8 mouse cellular contexts compared by ENCODE assay signal in the genomic region with DNA sequence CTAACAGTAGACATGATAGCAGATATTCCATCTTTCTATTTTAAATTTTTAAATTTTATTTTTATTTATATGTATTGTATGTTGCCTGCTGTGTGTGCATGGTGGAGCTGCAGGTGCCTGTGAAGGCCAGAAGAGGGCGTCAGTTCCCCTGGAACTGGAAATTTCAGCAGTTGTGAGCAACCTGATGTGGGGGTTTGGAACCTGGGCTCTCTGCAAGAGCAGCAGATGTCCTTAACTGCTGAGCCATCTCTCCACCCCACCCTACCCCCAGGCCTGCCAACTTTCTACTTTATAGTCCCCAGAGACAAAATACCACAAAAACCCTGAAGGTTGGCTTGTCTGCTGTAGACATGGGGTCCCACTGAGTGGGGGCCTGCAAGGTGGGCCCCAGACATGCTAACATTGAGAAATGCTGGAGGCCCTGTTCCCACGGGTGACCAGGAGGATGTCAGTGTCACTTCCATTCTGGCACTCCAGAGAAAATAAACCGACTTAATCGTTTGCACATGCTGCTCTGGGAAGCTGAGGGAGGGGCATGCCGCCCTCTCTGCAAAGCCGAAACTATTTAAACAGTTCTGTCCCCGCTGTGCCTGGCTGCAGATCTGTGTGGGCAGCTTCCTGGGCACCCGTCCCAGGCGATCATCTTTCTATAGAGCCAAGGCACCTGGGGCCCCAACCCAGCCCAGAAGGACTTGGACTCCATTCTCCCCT. TPM values are rescaled to one million over a fixed set of nuclear protein-coding genes. Genes with fewer than 3 reads are reported as not detected.
DNase-seq lines count a peak whose midpoint lies in the region; ATAC-seq lines count a peak whose summit lies in the region.

No protein-coding gene starts in this region.

- H3K9me3 ChIP-seq in embryonic facial prominence, embryonic 10.5 days = 0 out of 2 replicates have a peak, but pooled peaks cover 2% of the 10 kb centered on the region
- H3K9me3 ChIP-seq in limb, embryonic 13.5 days = peaks cover 5% of the 10 kb centered on the region; the same call in 1 of the 2 replicates

- DNase-seq in ovary, postnatal 36 days (ENCODE audit: low spot score) = peak; percentile 47
- DNase-seq in ovary, postnatal 14 days (ENCODE audit: low spot score) = no peak
- peak; percentile 79 for DNase-seq in embryonic facial prominence, embryonic 10.5 days (ENCODE audit: low spot score)
- peak; percentile 37 for DNase-seq in gonadal fat pad, adult 2 months (ENCODE audit: low read depth)
- no peak for DNase-seq in adrenal gland, adult 8-10 months
- DNase-seq in thymus, adult 18-20 months = no peak

- 29% methylated on average over 9 of the region's 9 CpGs for WGBS in embryonic facial prominence, embryonic 10.5 days
- 15% methylated on average over 9 of the region's 9 CpGs for WGBS in limb, embryonic 13.5 days

- H3K4me1 ChIP-seq in embryonic facial prominence, embryonic 10.5 days = peaks cover 24% of the 10 kb centered on the region
- peaks cover 13% of the 10 kb centered on the region for H3K4me1 ChIP-seq in limb, embryonic 13.5 days

- ATAC-seq in limb, embryonic 13.5 days (ENCODE audit: low FRiP score, low read depth) = peak; percentile 70
- ATAC-seq in erythroid progenitor cell, adult 5-6 weeks (replicated peaks; ENCODE audit: low FRiP score, poor library complexity, severe bottlenecking) = no peak

- H3K27ac ChIP-seq in embryonic facial prominence, embryonic 10.5 days (replicated peaks) = peak overlapping the region; percentile 84
- H3K27ac ChIP-seq in limb, embryonic 13.5 days = peak overlapping the region; percentile 83

- no peaks in the 10 kb centered on the region for H3K27me3 ChIP-seq in embryonic facial prominence, embryonic 10.5 days (replicated peaks; ENCODE audit: low read depth, poor library complexity, severe bottlenecking)
- no peaks in the 10 kb centered on the region for H3K27me3 ChIP-seq in limb, embryonic 13.5 days

- peak overlapping the region; percentile 21 for H3K4me2 ChIP-seq in limb, embryonic 13.5 days (replicated peaks)

- peaks cover 51% of the 10 kb centered on the region for H3K36me3 ChIP-seq in embryonic facial prominence, embryonic 10.5 days (replicated peaks)
- H3K36me3 ChIP-seq in limb, embryonic 13.5 days = peaks cover 43% of the 10 kb centered on the region

- H3K4me3 ChIP-seq in embryonic facial prominence, embryonic 10.5 days = peak overlapping the region; percentile 21; the same call in 1 of the 2 replicates
- H3K4me3 ChIP-seq in limb, embryonic 13.5 days = no peak overlapping the region

- H3K9ac ChIP-seq in limb, embryonic 13.5 days = peak overlapping the region; percentile 31; the same call in 1 of the 2 replicates

RNA-seq across cellular contexts. Expression of gene Ptges, which starts 44.1 kb away (rescaled TPM):
- polyA plus RNA-seq in embryonic facial prominence, embryonic 10.5 days (2016; fragmentation: Nextera tagmentation; extraction: Ambion mirVana) = 10.2 and 10.3 TPM in 2 replicates
- polyA plus RNA-seq in gonadal fat pad, adult 2 months (2012; rRNA removed) = 151 and 205 TPM in 2 replicates
- 14.1 and 16.4 TPM in 2 replicates for polyA plus RNA-seq in limb, embryonic 13.5 days (2015; fragmentation: Nextera tagmentation; extraction: Ambion mirVana)
- 10 to 100 TPM; 18.6 to 50.4 (median 35.4) TPM for total RNA-seq in adrenal gland, adult 8-10 months (2022)
- not detected in 2 replicates for total RNA-seq in erythroid progenitor cell, adult 5-6 weeks (2015; ENCODE audit: low replicate concordance)
- total RNA-seq in erythroid progenitor cell, adult 5-6 weeks (2017; ENCODE audit: low replicate concordance) = 0.77 and 12.5 TPM in 2 replicates

RNA-seq across cellular contexts. Expression of gene Prrx2, which starts 50.8 kb away (rescaled TPM):
- polyA plus RNA-seq in embryonic facial prominence, embryonic 10.5 days (2016; fragmentation: Nextera tagmentation; extraction: Ambion mirVana) = 87.6 and 94.6 TPM in 2 replicates
- 8.7 and 10.8 TPM in 2 replicates for polyA plus RNA-seq in gonadal fat pad, adult 2 months (2012; rRNA removed)
- polyA plus RNA-seq in limb, embryonic 13.5 days (2015; fragmentation: Nextera tagmentation; extraction: Ambion mirVana) = 93.6 and 102 TPM in 2 replicates
- 1 to 10 TPM in 2 of 4 experiments, under 1 TPM in 2; 0.59 to 2.2 (median 1.3) TPM for total RNA-seq in adrenal gland, adult 8-10 months (2022)
- total RNA-seq in erythroid progenitor cell, adult 5-6 weeks (2015; ENCODE audit: low replicate concordance) = not detected in 2 replicates
- 0.77 TPM in 1 of 2 replicates, not detected in the other for total RNA-seq in erythroid progenitor cell, adult 5-6 weeks (2017; ENCODE audit: low replicate concordance)

RNA-seq across cellular contexts. Expression of gene Asb6, which starts 55.5 kb away (rescaled TPM):
- 53.9 and 56.0 TPM in 2 replicates for polyA plus RNA-seq in embryonic facial prominence, embryonic 10.5 days (2016; fragmentation: Nextera tagmentation; extraction: Ambion mirVana)
- 41.3 and 45.6 TPM in 2 replicates for polyA plus RNA-seq in gonadal fat pad, adult 2 months (2012; rRNA removed)
- polyA plus RNA-seq in limb, embryonic 13.5 days (2015; fragmentation: Nextera tagmentation; extraction: Ambion mirVana) = 38.7 and 39.2 TPM in 2 replicates
- total RNA-seq in adrenal gland, adult 8-10 months (2022) = 10 to 100 TPM; 32.9 to 41.3 (median 33.4) TPM
- 39.8 and 43.6 TPM in 2 replicates for total RNA-seq in erythroid progenitor cell, adult 5-6 weeks (2015; ENCODE audit: low replicate concordance)
- total RNA-seq in erythroid progenitor cell, adult 5-6 weeks (2017; ENCODE audit: low replicate concordance) = 61.4 and 62.3 TPM in 2 replicates

Comparison
In these comparisons a context has a peak if more than half of its experiments do, and no peak if none do; other contexts are left out.
1. DNase-seq: peak in ovary, postnatal 36 days (single experiment), embryonic facial prominence, embryonic 10.5 days (single experiment) and gonadal fat pad, adult 2 months (single experiment); none in ovary, postnatal 14 days (single experiment), adrenal gland, adult 8-10 months (single experiment) and thymus, adult 18-20 months (0 of 2).